Mouse (Mus musculus): ENCODE measurements around the gene Hps3. TPM values are rescaled to one million over a fixed set of nuclear protein-coding genes. Genes with fewer than 3 reads are reported as not detected.

Hps3 gene
- polyA plus RNA-seq, 1 experiment = 58.4 TPM

DNA sequence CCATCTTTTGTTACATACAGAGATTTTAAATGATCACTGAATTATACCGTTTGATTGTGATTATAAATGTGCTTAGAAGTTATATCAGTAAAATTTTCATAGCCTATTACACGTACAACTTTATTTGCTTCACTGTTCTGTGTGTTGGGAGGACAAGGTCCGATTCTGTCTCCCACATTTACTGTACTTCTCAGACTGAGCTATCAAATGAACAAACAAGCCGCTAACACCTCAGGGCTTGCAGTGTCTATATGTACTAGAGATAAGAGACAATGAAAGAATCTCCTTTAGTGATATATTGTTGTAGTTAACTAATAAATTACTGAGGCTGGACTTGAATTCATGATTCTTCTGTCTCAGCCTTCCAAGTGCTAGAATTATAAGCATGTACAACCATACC is 27.8 kb downstream of the Hps3 start:
- no peak for DNase-seq (ENCODE audit: low read depth in 1 of 2, low spot score in 2 of 2)
- 96% methylated on average over 4 of the region's 4 CpGs for WGBS
- no peaks in the 10 kb centered on the region for H3K4me1 ChIP-seq (ENCODE audit: control insufficient read depth, insufficient read depth, insufficient read length)

DNA sequence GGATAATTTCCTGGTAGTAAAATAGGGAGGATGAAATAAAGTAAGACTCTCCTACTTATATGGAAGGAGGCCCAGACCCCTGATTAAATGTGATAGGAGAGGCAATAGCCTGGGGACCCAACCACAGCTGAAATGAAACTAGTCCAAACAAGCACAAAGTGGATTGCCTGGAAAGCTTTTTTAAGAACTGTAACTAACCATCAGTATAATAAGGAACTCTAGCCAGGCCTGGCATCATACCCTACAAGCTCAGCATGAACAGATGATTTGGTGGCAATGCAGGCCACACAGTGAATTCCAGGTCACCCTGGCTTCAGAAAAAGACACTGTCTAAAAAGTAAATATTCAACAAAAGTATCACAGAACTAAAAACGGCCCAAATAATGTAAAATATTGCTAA is 29.5 kb downstream of the Hps3 start:
- no peak for TF ChIP-seq POLR2A (IDR thresholded peaks at IDR 0.05; ENCODE audit: low read depth, low read length)
- TF ChIP-seq CTCF (IDR thresholded peaks at IDR 0.05; ENCODE audit: extremely low read depth, insufficient read depth, insufficient read length, insufficient replicate concordance) = no peak
- Histone ChIP-seq H3K27me3 (ENCODE audit: control insufficient read depth, insufficient read depth, low read length) (no peaks in the 10 kb centered on the region), H3K27ac (ENCODE audit: insufficient read depth, low read length) (no peak overlapping the region), H3K4me1 (ENCODE audit: control insufficient read depth, insufficient read depth, insufficient read length) (no peaks in the 10 kb centered on the region), H3K36me3 (ENCODE audit: control insufficient read depth, insufficient read depth, low read length) (peaks cover 38% of the 10 kb centered on the region), H3K4me3 (ENCODE audit: extremely low read depth, insufficient read depth, insufficient read length) (no peak overlapping the region)
- WGBS = 82% methylated on average over 1 of the region's 1 CpGs
- no peak for DNase-seq (ENCODE audit: low read depth in 1 of 2, low spot score in 2 of 2)

More for the DNA sequence above, 27.8 kb downstream of the Hps3 start:
- TF ChIP-seq POLR2A (IDR thresholded peaks at IDR 0.05; ENCODE audit: low read depth, low read length) (no peak), CTCF (IDR thresholded peaks at IDR 0.05; ENCODE audit: extremely low read depth, insufficient read depth, insufficient read length, insufficient replicate concordance) (no peak)
- H3K27ac ChIP-seq (ENCODE audit: insufficient read depth, low read length) = no peak overlapping the region
- no peak overlapping the region for H3K4me3 ChIP-seq (ENCODE audit: extremely low read depth, insufficient read depth, insufficient read length)
- H3K27me3 ChIP-seq (ENCODE audit: control insufficient read depth, insufficient read depth, low read length) = no peaks in the 10 kb centered on the region
- H3K36me3 ChIP-seq (ENCODE audit: control insufficient read depth, insufficient read depth, low read length) = peaks cover 35% of the 10 kb centered on the region

DNA sequence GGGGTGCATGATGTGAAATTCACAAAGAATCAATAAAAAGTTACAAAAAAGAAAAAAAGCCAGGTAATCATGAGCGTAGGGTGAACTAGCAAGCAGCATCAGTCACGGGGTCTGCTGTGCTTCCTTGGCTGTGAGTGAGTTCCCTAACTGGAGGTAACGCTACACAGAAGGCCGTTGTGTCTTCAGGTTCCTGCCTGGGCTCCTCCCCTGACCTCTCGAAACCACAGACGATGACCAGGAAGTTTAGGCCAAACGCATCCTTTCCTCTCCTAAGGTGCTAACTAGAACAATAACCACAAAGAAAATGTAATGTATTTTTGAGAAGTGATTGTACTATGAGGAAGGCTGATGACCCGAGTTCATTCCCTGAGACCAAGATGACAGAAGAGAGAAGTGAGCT is 30.7 kb downstream of the Hps3 start:
- Histone ChIP-seq H3K4me3 (ENCODE audit: extremely low read depth, insufficient read depth, insufficient read length) (no peak overlapping the region), H3K36me3 (ENCODE audit: control insufficient read depth, insufficient read depth, low read length) (peaks cover 35% of the 10 kb centered on the region), H3K4me1 (ENCODE audit: control insufficient read depth, insufficient read depth, insufficient read length) (no peaks in the 10 kb centered on the region), H3K27me3 (ENCODE audit: control insufficient read depth, insufficient read depth, low read length) (no peaks in the 10 kb centered on the region), H3K27ac (ENCODE audit: insufficient read depth, low read length) (no peak overlapping the region)
- TF ChIP-seq CTCF (IDR thresholded peaks at IDR 0.05; ENCODE audit: extremely low read depth, insufficient read depth, insufficient read length, insufficient replicate concordance) (no peak), POLR2A (IDR thresholded peaks at IDR 0.05; ENCODE audit: low read depth, low read length) (no peak)
- 63% methylated on average over 8 of the region's 8 CpGs for WGBS
- DNase-seq (ENCODE audit: low read depth in 1 of 2, low spot score in 2 of 2) = no peak

DNA sequence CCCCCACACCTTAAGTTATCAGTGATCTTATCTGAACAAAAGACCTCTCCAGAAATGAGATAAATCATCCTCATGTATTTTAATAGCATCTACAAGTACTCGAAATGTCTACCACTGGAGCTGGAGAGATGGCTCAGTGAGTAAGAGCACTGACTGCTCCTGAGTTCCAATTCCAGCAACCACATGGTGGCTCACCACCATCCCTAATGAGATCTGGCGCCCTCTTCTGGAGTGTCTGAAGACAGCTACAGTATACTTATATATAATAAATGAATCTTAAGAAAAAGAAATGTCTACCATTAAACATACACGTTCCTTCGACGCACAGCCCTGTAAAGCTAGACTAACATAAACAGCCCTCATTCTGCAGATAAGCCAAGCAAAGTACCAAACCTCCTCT is 32.3 kb downstream of the Hps3 start:
- TF ChIP-seq CTCF (IDR thresholded peaks at IDR 0.05; ENCODE audit: extremely low read depth, insufficient read depth, insufficient read length, insufficient replicate concordance) (no peak), POLR2A (IDR thresholded peaks at IDR 0.05; ENCODE audit: low read depth, low read length) (no peak)
- H3K4me3 ChIP-seq (ENCODE audit: extremely low read depth, insufficient read depth, insufficient read length) = no peak overlapping the region
- DNase-seq (ENCODE audit: low read depth in 1 of 2, low spot score in 2 of 2) = peak in 1 of 2 experiments; percentile 18
- H3K27me3 ChIP-seq (ENCODE audit: control insufficient read depth, insufficient read depth, low read length) = no peaks in the 10 kb centered on the region
- no peaks in the 10 kb centered on the region for H3K4me1 ChIP-seq (ENCODE audit: control insufficient read depth, insufficient read depth, insufficient read length)
- H3K27ac ChIP-seq (ENCODE audit: insufficient read depth, low read length) = no peak overlapping the region
- H3K36me3 ChIP-seq (ENCODE audit: control insufficient read depth, insufficient read depth, low read length) = peaks cover 29% of the 10 kb centered on the region
- WGBS = 86% methylated on average over 5 of the region's 5 CpGs

DNA sequence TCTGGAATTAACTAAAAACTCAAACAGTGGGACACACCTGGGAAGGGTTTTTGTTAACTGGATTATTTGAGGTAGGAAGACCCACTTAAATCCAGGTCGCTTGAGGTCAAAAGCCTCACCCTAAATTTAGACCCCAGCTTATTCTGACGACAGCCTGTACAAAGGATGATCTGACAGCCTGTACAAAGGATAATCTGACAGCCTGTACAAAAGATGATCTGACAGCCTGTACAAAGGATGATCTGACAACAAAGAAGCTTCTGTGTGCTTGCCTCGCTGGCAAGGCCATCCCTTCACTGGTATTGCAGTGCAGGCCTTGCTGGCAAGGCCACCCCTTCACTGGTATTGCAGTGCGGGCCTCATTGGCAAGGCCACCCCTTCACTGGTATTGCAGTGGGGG is 34.3 kb downstream of the Hps3 start:
- peaks cover 30% of the 10 kb centered on the region for H3K36me3 ChIP-seq (ENCODE audit: control insufficient read depth, insufficient read depth, low read length)
- TF ChIP-seq CTCF (IDR thresholded peaks at IDR 0.05; ENCODE audit: extremely low read depth, insufficient read depth, insufficient read length, insufficient replicate concordance) (no peak), POLR2A (IDR thresholded peaks at IDR 0.05; ENCODE audit: low read depth, low read length) (no peak)
- H3K4me1 ChIP-seq (ENCODE audit: control insufficient read depth, insufficient read depth, insufficient read length) = no peaks in the 10 kb centered on the region
- H3K27me3 ChIP-seq (ENCODE audit: control insufficient read depth, insufficient read depth, low read length) = no peaks in the 10 kb centered on the region
- no peak overlapping the region for H3K4me3 ChIP-seq (ENCODE audit: extremely low read depth, insufficient read depth, insufficient read length)
- 88% methylated on average over 4 of the region's 4 CpGs for WGBS
- H3K27ac ChIP-seq (ENCODE audit: insufficient read depth, low read length) = no peak overlapping the region
- no peak for DNase-seq (ENCODE audit: low read depth in 1 of 2, low spot score in 2 of 2)

DNA sequence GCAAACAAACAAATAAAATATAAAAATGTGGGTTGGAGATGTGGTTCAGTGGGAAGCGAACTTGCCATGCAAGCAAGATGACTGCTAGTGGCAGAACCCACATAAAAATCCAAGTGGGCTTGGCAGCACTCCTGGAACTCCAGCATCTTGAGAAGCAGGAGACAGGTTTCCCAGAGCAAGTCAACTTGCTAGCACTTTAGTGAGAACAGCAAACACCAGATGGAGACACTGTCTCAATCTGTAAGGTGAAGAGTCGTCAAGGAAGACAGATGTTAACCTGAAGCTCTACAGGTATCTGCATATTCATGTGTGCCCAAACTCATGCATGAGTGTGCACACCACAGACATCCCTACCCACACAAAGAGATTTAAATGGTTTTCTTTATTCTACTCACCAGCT is 35.6 kb downstream of the Hps3 start:
- H3K36me3 ChIP-seq (ENCODE audit: control insufficient read depth, insufficient read depth, low read length) = peaks cover 31% of the 10 kb centered on the region
- no peak overlapping the region for H3K4me3 ChIP-seq (ENCODE audit: extremely low read depth, insufficient read depth, insufficient read length)
- no peak for DNase-seq (ENCODE audit: low read depth in 1 of 2, low spot score in 2 of 2)
- H3K27ac ChIP-seq (ENCODE audit: insufficient read depth, low read length) = no peak overlapping the region
- no peaks in the 10 kb centered on the region for H3K27me3 ChIP-seq (ENCODE audit: control insufficient read depth, insufficient read depth, low read length)
- no peaks in the 10 kb centered on the region for H3K4me1 ChIP-seq (ENCODE audit: control insufficient read depth, insufficient read depth, insufficient read length)
- WGBS = 81% methylated on average over 2 of the region's 2 CpGs
- no peak for TF ChIP-seq CTCF (IDR thresholded peaks at IDR 0.05; ENCODE audit: extremely low read depth, insufficient read depth, insufficient read length, insufficient replicate concordance)
- no peak for TF ChIP-seq POLR2A (IDR thresholded peaks at IDR 0.05; ENCODE audit: low read depth, low read length)

DNA sequence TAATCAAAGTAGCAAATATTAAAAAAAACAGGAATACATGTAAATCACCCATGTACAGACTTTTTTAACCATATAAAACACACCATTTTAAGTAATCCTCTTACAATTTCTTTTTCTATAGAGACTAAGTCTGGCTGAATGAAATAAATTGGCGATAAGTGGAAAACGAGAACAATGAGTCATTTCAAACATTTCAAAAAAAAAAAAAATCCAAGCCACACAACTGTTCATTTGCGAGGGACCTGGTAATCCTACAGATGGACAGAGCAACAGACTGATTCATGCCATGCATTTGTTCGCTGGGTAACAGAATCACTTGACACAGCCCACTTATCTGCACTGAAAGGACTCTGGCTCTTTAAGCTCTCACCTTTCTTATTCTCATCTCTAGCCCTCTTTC is 42.7 kb downstream of the Hps3 start:
- 88% methylated on average over 4 of the region's 4 CpGs for WGBS
- TF ChIP-seq POLR2A (IDR thresholded peaks at IDR 0.05; ENCODE audit: low read depth, low read length) (no peak), CTCF (IDR thresholded peaks at IDR 0.05; ENCODE audit: extremely low read depth, insufficient read depth, insufficient read length, insufficient replicate concordance) (no peak)
- no peak for DNase-seq (ENCODE audit: low read depth in 1 of 2, low spot score in 2 of 2)
- H3K4me1 ChIP-seq (ENCODE audit: control insufficient read depth, insufficient read depth, insufficient read length) = no peaks in the 10 kb centered on the region
- no peak overlapping the region for H3K4me3 ChIP-seq (ENCODE audit: extremely low read depth, insufficient read depth, insufficient read length)
- no peak overlapping the region for H3K27ac ChIP-seq (ENCODE audit: insufficient read depth, low read length)
- H3K27me3 ChIP-seq (ENCODE audit: control insufficient read depth, insufficient read depth, low read length) = no peaks in the 10 kb centered on the region
- H3K36me3 ChIP-seq (ENCODE audit: control insufficient read depth, insufficient read depth, low read length) = peaks cover 8% of the 10 kb centered on the region

All from spleen, adult 2 months (tissue).